Mouse (Mus musculus): ENCODE measurements around the gene Rps17.

- TF ChIP-seq CTCF (IDR thresholded peaks at IDR 0.05; ENCODE audit: extremely low read depth, insufficient read depth, insufficient read length, insufficient replicate concordance) (no peak), POLR2A (IDR thresholded peaks at IDR 0.05; ENCODE audit: low read depth, low read length) (no peak)
Observed at GRCm38 (mm10) chr7:81367946-81368345, 22.9 kb upstream of the Rps17 start.

Measured in spleen, adult 2 months (tissue).